Mouse (Mus musculus) liver, adult 2 months (tissue): ENCODE data around the gene Atp7b. TPM values are rescaled to one million over a fixed set of nuclear protein-coding genes. Genes with fewer than 3 reads are reported as not detected.

Experiments used
- DNase-seq: peaks from one replicate; pipeline ENCODE4 v3.0.0-alpha.2; 2011; ENCODE audit warnings: low read depth, low spot score; ENCODE audit errors: extremely low read depth
- H3K27ac ChIP-seq: fragments of 200-500 bp; replicated peaks from 2 replicates; pipeline ENCODE4 v1.5.1; 2012; ENCODE audit warnings: low read depth, mild to moderate bottlenecking, control low read depth, inconsistent platforms, low read length; ENCODE audit not compliant: insufficient read depth
- H3K27me3 ChIP-seq: fragments of 200-500 bp; 2 replicates; pipeline ENCODE4 v1.6.1; 2012; ENCODE audit warnings: mild to moderate bottlenecking, moderate library complexity, low read length, inconsistent platforms; ENCODE audit not compliant: control insufficient read depth, insufficient read depth
- H3K36me3 ChIP-seq: fragments of 200-500 bp; 2 replicates; pipeline ENCODE4 v1.6.1; 2012; ENCODE audit warnings: low read length, inconsistent platforms; ENCODE audit not compliant: control insufficient read depth, insufficient read depth
- H3K4me1 ChIP-seq: fragments of 200-500 bp; 2 replicates; pipeline ENCODE4 v1.6.1; 2011; ENCODE audit warnings: low read length; ENCODE audit not compliant: control insufficient read depth, insufficient read depth
- H3K4me3 ChIP-seq: fragments of 200-500 bp; 2 replicates; pipeline ENCODE4 v1.5.1; 2011; ENCODE audit warnings: low read depth, mild to moderate bottlenecking, control low read depth, low read length, moderate library complexity; ENCODE audit not compliant: insufficient read depth
- H3K79me2 ChIP-seq: fragments of 200-500 bp; 2 replicates; pipeline ENCODE4 v1.6.1; 2012; ENCODE audit warnings: inconsistent platforms, mild to moderate bottlenecking, low read length, moderate library complexity; ENCODE audit not compliant: control insufficient read depth, insufficient read depth
- H3K9ac ChIP-seq: fragments of 200-500 bp; 2 replicates; pipeline ENCODE4 v1.6.1; 2012; ENCODE audit warnings: low read depth, mild to moderate bottlenecking, control low read depth, inconsistent platforms, low read length
- CTCF ChIP-seq: fragments of 200-500 bp; IDR thresholded peaks from 2 replicates; pipeline ENCODE4 v1.5.1; 2011; ENCODE audit warnings: low read depth, low read length, control low read depth
- POLR2A ChIP-seq: fragments of 200-500 bp; IDR thresholded peaks from 2 replicates; pipeline ENCODE4 v1.6.1; 2011; ENCODE audit warnings: low read length, control low read depth; ENCODE audit not compliant: insufficient read depth; ENCODE audit errors: extremely low read depth
- WGBS: fragments of 180-500 bp; shearing (Covaris S2); methylation state at CpG from one replicate; pipeline ENCODE4 v1.1.7; 2018; 5-methylcytosine and 5-hydroxymethylcytosine counted together
- polyA plus RNA-seq: library from polyadenylated mRNA; depleted of rRNA; stranded (reverse); fragments of >200 nt; gene quantifications from 2 replicates; pipeline ENCODE4 v1.2.3, GENCODE M21; 2012
- total RNA-seq: library from RNA; depleted of rRNA; stranded (reverse); fragments of >200 nt; gene quantifications from 2 replicates; pipeline ENCODE4 v1.2.3, GENCODE M21; 2014

Gene Atp7b
- total and polyA plus RNA-seq, 2 experiments = 9.8 to 12.5 TPM

DNA sequence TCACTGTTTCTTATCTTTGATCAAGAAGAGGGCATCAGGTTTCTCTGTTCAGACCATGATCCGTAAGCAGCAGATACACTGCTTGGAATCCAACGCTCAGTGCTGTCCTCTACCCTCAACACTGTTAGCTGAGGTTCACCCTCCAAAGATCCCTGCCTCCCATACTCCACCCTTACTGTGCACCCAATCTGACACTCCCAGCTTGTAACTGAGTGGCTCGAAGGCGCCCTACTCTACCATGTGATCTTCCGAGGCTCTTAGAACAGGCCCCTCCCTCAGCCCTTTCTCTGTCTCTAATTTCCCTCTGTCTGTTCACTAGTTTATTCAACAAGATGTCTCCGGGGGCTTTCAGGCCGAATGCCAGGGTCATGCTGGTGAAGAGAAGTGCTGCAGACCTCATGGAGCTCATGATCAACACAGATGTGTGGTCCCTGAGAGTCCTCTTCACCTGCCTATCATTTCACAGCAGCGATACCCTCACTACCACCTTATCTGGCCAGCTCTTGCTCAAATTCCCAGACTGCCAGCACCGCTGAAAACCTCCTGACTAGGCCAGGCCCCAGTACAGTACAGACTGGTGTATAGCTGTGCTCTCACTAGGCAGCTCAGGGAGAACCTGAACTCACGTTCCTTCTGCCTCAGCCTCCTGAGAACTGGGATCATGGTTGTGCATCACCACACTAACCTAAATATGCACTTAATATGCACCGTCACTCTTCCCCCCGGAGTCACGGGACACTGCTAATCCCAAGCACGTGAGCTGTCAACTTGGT is 55.2 kb downstream of the Atp7b start:
- peaks cover 16% of the 10 kb centered on the region; the same call in 1 of the 2 replicates for H3K36me3 ChIP-seq
- no peak overlapping the region for H3K27ac ChIP-seq
- WGBS = 90% methylated on average over 14 of the region's 14 CpGs
- H3K9ac ChIP-seq = no peak overlapping the region
- H3K4me1 ChIP-seq = no peaks in the 10 kb centered on the region
- TF ChIP-seq POLR2A (no peak), CTCF (no peak)
- no peak for DNase-seq
- no peaks in the 10 kb centered on the region for H3K27me3 ChIP-seq
- no peaks in the 10 kb centered on the region for H3K79me2 ChIP-seq
- no peak overlapping the region for H3K4me3 ChIP-seq

GRCm38 (mm10) chr8:21995181-21995580 is 64.9 kb downstream of the Atp7b start:
- Histone ChIP-seq H3K36me3 (peaks cover 20% of the 10 kb centered on the region), H3K27me3 (no peaks in the 10 kb centered on the region), H3K9ac (no peak overlapping the region), H3K4me3 (no peak overlapping the region), H3K27ac (no peak overlapping the region), H3K4me1 (no peaks in the 10 kb centered on the region), H3K79me2 (no peaks in the 10 kb centered on the region)
- no peak for DNase-seq
- WGBS = 75% methylated on average over 3 of the region's 3 CpGs
- no peak for TF ChIP-seq CTCF
- TF ChIP-seq POLR2A = no peak

- no peak overlapping the region for H3K27ac ChIP-seq
- no peaks in the 10 kb centered on the region for H3K79me2 ChIP-seq
- H3K4me3 ChIP-seq = no peak overlapping the region
- TF ChIP-seq CTCF (peak; percentile 75), POLR2A (no peak)
- no peaks in the 10 kb centered on the region for H3K4me1 ChIP-seq
- DNase-seq = no peak
- peaks cover 14% of the 10 kb centered on the region for H3K36me3 ChIP-seq
- H3K9ac ChIP-seq = no peak overlapping the region
- WGBS = 59% methylated on average over 6 of the region's 6 CpGs
- no peaks in the 10 kb centered on the region for H3K27me3 ChIP-seq
Measured at GRCm38 (mm10) chr8:21992184-21992583, 67.9 kb downstream of the Atp7b start.

GRCm38 (mm10) chr8:21981664-21982337 is 78.3 kb downstream of the Atp7b start:
- Histone ChIP-seq H3K9ac (no peak overlapping the region), H3K4me1 (no peaks in the 10 kb centered on the region), H3K36me3 (no peaks in the 10 kb centered on the region), H3K27ac (no peak overlapping the region), H3K27me3 (no peaks in the 10 kb centered on the region), H3K79me2 (no peaks in the 10 kb centered on the region), H3K4me3 (no peak overlapping the region)
- WGBS = 61% methylated on average over 8 of the region's 8 CpGs
- no peak for DNase-seq
- TF ChIP-seq POLR2A (no peak), CTCF (no peak)

DNA sequence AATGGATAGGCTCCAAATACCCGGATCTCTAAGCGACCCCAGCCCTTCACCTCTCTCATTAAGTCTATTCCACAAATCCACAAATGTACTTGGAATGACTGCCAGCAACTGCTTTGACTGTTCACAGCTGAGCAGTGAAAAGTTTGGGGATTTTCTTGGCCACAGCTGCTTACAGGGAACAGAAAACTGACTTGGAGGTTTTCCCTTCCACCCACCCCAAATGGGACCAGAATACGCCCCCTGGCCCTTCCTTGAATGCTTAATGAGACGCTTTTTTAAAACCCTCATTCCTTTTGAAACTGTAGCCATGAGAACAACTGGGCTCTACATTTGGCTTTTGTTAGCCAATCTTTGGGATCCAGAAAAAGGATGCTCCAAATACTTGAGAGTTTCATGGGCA is 81.9 kb downstream of the Atp7b start:
- Histone ChIP-seq H3K79me2 (no peaks in the 10 kb centered on the region), H3K27me3 (no peaks in the 10 kb centered on the region), H3K4me1 (no peaks in the 10 kb centered on the region), H3K4me3 (no peak overlapping the region), H3K36me3 (no peaks in the 10 kb centered on the region), H3K27ac (no peak overlapping the region), H3K9ac (no peak overlapping the region)
- no peak for DNase-seq
- WGBS = 64% methylated on average over 4 of the region's 4 CpGs
- TF ChIP-seq CTCF = no peak
- TF ChIP-seq POLR2A = no peak

GRCm38 (mm10) chr8:21969475-21969874 is 90.6 kb downstream of the Atp7b start, which contains the start of gene Ccdc70:
Ccdc70 (plus strand) TSS chr8:21969775.
- TF ChIP-seq POLR2A (no peak), CTCF (no peak)
- no peaks in the 10 kb centered on the region for H3K36me3 ChIP-seq
- no peaks in the 10 kb centered on the region for H3K4me1 ChIP-seq
- 70% methylated on average over 3 of the region's 3 CpGs for WGBS
- H3K4me3 ChIP-seq = no peak within 1 kb of the TSS
- DNase-seq = no peak
- H3K27me3 ChIP-seq = no peaks in the 10 kb centered on the region
- H3K79me2 ChIP-seq = no peaks in the 10 kb centered on the region
- no peak within 1 kb of the TSS for H3K9ac ChIP-seq
- H3K27ac ChIP-seq = no peak within 1 kb of the TSS
